Mouse (Mus musculus): ENCODE data around the gene Lingo3. TPM values are rescaled to one million over a fixed set of nuclear protein-coding genes. Genes with fewer than 3 reads are reported as not detected.

Gene Lingo3
- total and polyA plus RNA-seq, 3 experiments, result 0.05 TPM; not detected in 2

GRCm38 (mm10) chr10:80854913-80855748, 11.3 kb upstream of the Lingo3 start, which contains the start of the genes Lsm7 and Sppl2b:
Gene Lsm7 (minus strand): TSS chr10:80855209.
Gene Sppl2b (plus strand): TSS chr10:80855275.
- TF ChIP-seq POLR2AphosphoS5 (IDR thresholded peaks at IDR 0.05; ENCODE audit: insufficient replicate concordance, low read depth, low read length) (no peak), GATA2 (IDR thresholded peaks at IDR 0.05; ENCODE audit: borderline replicate concordance, low read depth, low read length) (no peak), GATA1 (IDR thresholded peaks at IDR 0.05; ENCODE audit: borderline replicate concordance, low read length) (no peak), TAL1 (conservative IDR thresholded peaks at IDR 0.05; ENCODE audit: low read depth, low read length) (no peak), CTCF (IDR thresholded peaks at IDR 0.05; ENCODE audit: low read depth, low read length) (no peak)
- Histone ChIP-seq H3K4me3 (ENCODE audit: low read depth, low read length) (peak within 1 kb of the TSS; percentile 80), H3K4me1 (ENCODE audit: insufficient read depth, low read depth, low read length) (peaks cover 87% of the 10 kb centered on the region), H3K27me3 (ENCODE audit: insufficient read depth, low read length) (no peaks in the 10 kb centered on the region), H3K9me3 (replicated peaks) (no peaks in the 10 kb centered on the region), H3K36me3 (replicated peaks) (peaks cover 71% of the 10 kb centered on the region)
- DNase-seq (ENCODE audit: low spot score) (peak; percentile 95), ATAC-seq (ENCODE audit: extremely low read depth, insufficient number of reproducible peaks, low FRiP score, poor library complexity, severe bottlenecking) (peak; percentile 7)

GRCm38 (mm10) chr10:80848571-80848970, 4.7 kb upstream of the Lingo3 start:
- Histone ChIP-seq H3K27me3 (ENCODE audit: insufficient read depth, low read length) (peaks cover 35% of the 10 kb centered on the region), H3K9me3 (replicated peaks) (no peaks in the 10 kb centered on the region), H3K4me3 (ENCODE audit: low read depth, low read length) (no peak overlapping the region; the same call in 1 of the 2 replicates), H3K4me1 (ENCODE audit: insufficient read depth, low read depth, low read length) (peaks cover 52% of the 10 kb centered on the region), H3K36me3 (replicated peaks) (peaks cover 45% of the 10 kb centered on the region)
- TF ChIP-seq POLR2AphosphoS5 (IDR thresholded peaks at IDR 0.05; ENCODE audit: insufficient replicate concordance, low read depth, low read length) (no peak), CTCF (IDR thresholded peaks at IDR 0.05; ENCODE audit: low read depth, low read length) (no peak), GATA1 (IDR thresholded peaks at IDR 0.05; ENCODE audit: borderline replicate concordance, low read length) (no peak), GATA2 (IDR thresholded peaks at IDR 0.05; ENCODE audit: borderline replicate concordance, low read depth, low read length) (no peak), TAL1 (conservative IDR thresholded peaks at IDR 0.05; ENCODE audit: low read depth, low read length) (no peak)
- DNase-seq (ENCODE audit: low spot score) (peak; percentile 76), ATAC-seq (ENCODE audit: extremely low read depth, insufficient number of reproducible peaks, low FRiP score, poor library complexity, severe bottlenecking) (peak; percentile 85)

GRCm38 (mm10) chr10:80845732-80846131, 1.9 kb upstream of the Lingo3 start:
- H3K36me3 ChIP-seq (replicated peaks), result peaks cover 17% of the 10 kb centered on the region
- TF ChIP-seq GATA2 (IDR thresholded peaks at IDR 0.05; ENCODE audit: borderline replicate concordance, low read depth, low read length) (no peak), TAL1 (conservative IDR thresholded peaks at IDR 0.05; ENCODE audit: low read depth, low read length) (no peak), CTCF (IDR thresholded peaks at IDR 0.05; ENCODE audit: low read depth, low read length) (no peak), POLR2AphosphoS5 (IDR thresholded peaks at IDR 0.05; ENCODE audit: insufficient replicate concordance, low read depth, low read length) (no peak), GATA1 (IDR thresholded peaks at IDR 0.05; ENCODE audit: borderline replicate concordance, low read length) (no peak)
- no peak for ATAC-seq (ENCODE audit: extremely low read depth, insufficient number of reproducible peaks, low FRiP score, poor library complexity, severe bottlenecking)
- peaks cover 63% of the 10 kb centered on the region for H3K27me3 ChIP-seq (ENCODE audit: insufficient read depth, low read length)
- H3K4me1 ChIP-seq (ENCODE audit: insufficient read depth, low read depth, low read length), result peaks cover 30% of the 10 kb centered on the region
- no peak overlapping the region for H3K4me3 ChIP-seq (ENCODE audit: low read depth, low read length)
- no peaks in the 10 kb centered on the region for H3K9me3 ChIP-seq (replicated peaks)
- DNase-seq (ENCODE audit: low spot score), result no peak

- ATAC-seq (ENCODE audit: extremely low read depth, insufficient number of reproducible peaks, low FRiP score, poor library complexity, severe bottlenecking) (no peak), DNase-seq (ENCODE audit: low spot score) (no peak)
- peaks cover 12% of the 10 kb centered on the region for H3K36me3 ChIP-seq (replicated peaks)
- no peak overlapping the region for H3K4me3 ChIP-seq (ENCODE audit: low read depth, low read length)
- H3K9me3 ChIP-seq (replicated peaks), result no peaks in the 10 kb centered on the region
- H3K4me1 ChIP-seq (ENCODE audit: insufficient read depth, low read depth, low read length), result peaks cover 25% of the 10 kb centered on the region
- H3K27me3 ChIP-seq (ENCODE audit: insufficient read depth, low read length), result peaks cover 69% of the 10 kb centered on the region
- TF ChIP-seq GATA1 (IDR thresholded peaks at IDR 0.05; ENCODE audit: borderline replicate concordance, low read length) (no peak), GATA2 (IDR thresholded peaks at IDR 0.05; ENCODE audit: borderline replicate concordance, low read depth, low read length) (no peak), CTCF (IDR thresholded peaks at IDR 0.05; ENCODE audit: low read depth, low read length) (no peak), POLR2AphosphoS5 (IDR thresholded peaks at IDR 0.05; ENCODE audit: insufficient replicate concordance, low read depth, low read length) (no peak), TAL1 (conservative IDR thresholded peaks at IDR 0.05; ENCODE audit: low read depth, low read length) (no peak)
Observed at GRCm38 (mm10) chr10:80845055-80845693, 1.3 kb upstream of the Lingo3 start.

GRCm38 (mm10) chr10:80843087-80843930, 530 bp downstream of the Lingo3 start:
- ATAC-seq (ENCODE audit: extremely low read depth, insufficient number of reproducible peaks, low FRiP score, poor library complexity, severe bottlenecking), result no peak
- no peak overlapping the region for H3K4me3 ChIP-seq (ENCODE audit: low read depth, low read length)
- TF ChIP-seq GATA2 (IDR thresholded peaks at IDR 0.05; ENCODE audit: borderline replicate concordance, low read depth, low read length), result no peak
- no peak for TF ChIP-seq GATA1 (IDR thresholded peaks at IDR 0.05; ENCODE audit: borderline replicate concordance, low read length)
- TF ChIP-seq CTCF (IDR thresholded peaks at IDR 0.05; ENCODE audit: low read depth, low read length), result no peak
- TF ChIP-seq TAL1 (conservative IDR thresholded peaks at IDR 0.05; ENCODE audit: low read depth, low read length), result no peak
- TF ChIP-seq POLR2AphosphoS5 (IDR thresholded peaks at IDR 0.05; ENCODE audit: insufficient replicate concordance, low read depth, low read length), result no peak

More at GRCm38 (mm10) chr10:80843087-80843930, 530 bp downstream of the Lingo3 start:
- Histone ChIP-seq H3K36me3 (replicated peaks) (no peaks in the 10 kb centered on the region), H3K4me1 (ENCODE audit: insufficient read depth, low read depth, low read length) (peaks cover 13% of the 10 kb centered on the region), H3K27me3 (ENCODE audit: insufficient read depth, low read length) (peaks cover 81% of the 10 kb centered on the region), H3K9me3 (replicated peaks) (no peaks in the 10 kb centered on the region)
- DNase-seq (ENCODE audit: low spot score), result no peak

Measured in G1E (cell line).